Mouse (Mus musculus) kidney, adult 18-20 months (tissue): ENCODE data around the gene Gas1.
A peak's percentile ranks its signal among the peaks of the same experiment; 100 is the strongest.

Source experiments
- DNase-seq: peaks from one replicate; pipeline ENCODE4 v3.0.0; 2021

Gas1 gene

GRCm38 (mm10) chr13:60172366-60173017 is 4.7 kb downstream of the Gas1 start:
- DNase-seq, result peak; percentile 11

DNA sequence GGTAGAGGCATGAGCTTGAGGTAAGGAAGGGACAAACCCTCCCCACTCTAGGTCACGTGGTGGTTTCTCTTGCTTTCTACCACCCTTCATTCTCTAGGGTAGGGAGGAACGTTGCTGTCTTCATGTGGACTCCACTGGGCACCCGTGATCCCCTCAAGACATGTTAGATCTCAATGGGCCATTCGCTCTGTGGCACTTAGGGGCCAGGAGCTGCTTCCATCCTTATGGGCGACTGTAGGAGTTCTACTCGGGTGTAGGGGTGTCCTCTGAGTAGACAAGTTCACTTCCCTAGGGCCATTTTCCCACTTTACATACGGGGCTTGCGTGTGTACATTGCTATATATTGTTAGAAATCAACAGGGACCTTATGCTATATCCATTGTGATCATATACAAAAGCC is 5.4 kb downstream of the Gas1 start:
- no peak for DNase-seq

DNA sequence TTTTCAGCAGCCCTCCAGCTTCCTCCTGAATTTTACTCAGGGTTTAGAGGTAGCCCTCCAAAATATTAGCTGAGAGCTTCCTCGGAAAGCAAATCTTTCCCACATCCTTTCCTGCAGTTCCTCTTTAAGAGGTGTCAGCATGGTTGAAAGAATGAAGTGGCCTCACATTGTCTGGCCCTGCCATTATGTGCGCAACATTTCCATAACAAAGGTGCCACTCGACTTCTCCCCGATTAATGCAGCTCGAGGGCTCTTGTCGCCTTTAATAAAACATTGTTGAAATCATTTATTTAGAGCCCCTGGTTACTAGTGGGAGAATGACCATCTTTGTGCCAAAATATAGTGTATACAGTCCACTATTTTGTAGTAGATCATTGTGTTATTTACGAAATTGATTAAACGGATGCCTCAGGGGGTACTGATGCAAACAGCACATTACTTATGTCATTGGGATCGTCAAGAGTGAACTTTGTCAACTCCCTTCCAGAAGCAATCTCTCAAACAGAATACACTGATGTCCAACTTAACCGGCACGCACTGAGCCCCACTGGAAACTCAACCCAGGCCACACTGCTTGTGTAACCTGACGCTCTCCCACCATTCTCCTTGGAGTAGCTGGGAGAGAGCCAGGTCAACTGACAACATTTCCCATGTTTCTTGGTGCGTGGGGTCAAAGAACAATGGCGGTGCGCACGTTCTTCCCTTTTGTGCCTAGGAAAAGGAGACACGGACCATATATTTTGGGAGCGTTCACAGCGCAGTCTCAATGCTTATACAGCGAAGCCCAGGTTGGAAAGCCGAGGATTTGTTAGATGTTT is 6.1 kb downstream of the Gas1 start:
- DNase-seq, result no peak

GRCm38 (mm10) chr13:60169026-60169425 is 8.1 kb downstream of the Gas1 start:
- no peak for DNase-seq

- DNase-seq, result no peak
Measured at GRCm38 (mm10) chr13:60156294-60157126, 20.7 kb downstream of the Gas1 start.

DNA sequence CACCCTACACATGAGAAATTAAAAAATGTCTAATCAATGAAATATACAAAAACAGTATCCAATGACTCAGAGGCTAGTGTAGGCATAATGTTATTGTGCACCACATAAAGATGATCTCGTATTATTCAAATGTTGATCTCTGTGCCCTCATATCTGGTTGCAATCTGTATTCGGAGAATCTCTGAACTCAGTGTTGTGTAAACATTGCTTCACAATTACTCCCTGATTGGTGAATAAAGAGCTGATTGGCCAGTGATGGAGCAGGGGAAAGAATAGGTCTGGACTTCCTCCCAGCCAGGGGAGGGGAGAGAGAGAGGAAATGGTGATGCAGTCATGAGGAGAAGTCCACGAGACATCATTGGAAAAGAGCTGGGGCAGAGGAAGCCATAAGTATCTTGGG is 23.0 kb downstream of the Gas1 start:
- DNase-seq, result no peak

- DNase-seq, result no peak
Measured at GRCm38 (mm10) chr13:60148235-60148634, 28.9 kb downstream of the Gas1 start.

DNA sequence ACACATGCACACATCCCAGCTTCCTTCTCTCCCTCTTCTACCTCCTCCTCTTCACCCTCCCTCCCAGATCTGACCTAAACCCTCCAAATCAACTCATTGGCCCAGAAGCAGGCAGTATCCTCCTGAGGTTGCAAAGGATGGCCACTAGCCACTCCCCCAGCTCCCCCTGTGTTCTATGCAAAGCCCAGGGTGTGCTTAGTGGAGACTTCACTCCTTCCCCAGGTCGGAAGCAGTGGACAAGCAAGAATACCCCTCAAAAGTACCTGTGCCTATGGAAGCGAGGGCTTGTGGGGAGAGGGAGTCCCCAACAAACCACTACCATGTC is 29.3 kb downstream of the Gas1 start:
- no peak for DNase-seq

- peak; percentile 18 for DNase-seq
Measured at GRCm38 (mm10) chr13:60146994-60147856, 29.9 kb downstream of the Gas1 start.

- no peak for DNase-seq
Measured at GRCm38 (mm10) chr13:60146231-60146630, 30.9 kb downstream of the Gas1 start.

DNA sequence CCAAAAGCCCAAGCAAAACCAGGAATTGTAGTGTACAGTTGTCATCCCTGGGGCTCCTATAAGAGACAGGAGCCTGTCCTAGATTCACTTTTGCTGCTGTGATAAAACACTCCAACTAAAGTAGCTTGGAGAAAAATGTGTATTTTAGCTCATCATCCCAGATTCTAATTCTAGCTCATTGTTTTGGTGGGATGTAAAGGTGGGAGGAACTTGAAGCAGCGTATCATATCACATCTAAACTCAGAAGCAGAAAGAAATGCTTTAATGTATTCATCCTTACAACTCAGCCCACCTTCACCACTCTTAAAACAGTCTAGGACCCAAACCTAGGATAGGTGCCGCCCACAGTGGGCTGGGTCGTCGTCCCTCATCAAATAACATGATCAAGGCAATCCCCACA is 40.2 kb downstream of the Gas1 start:
- DNase-seq, result no peak

DNA sequence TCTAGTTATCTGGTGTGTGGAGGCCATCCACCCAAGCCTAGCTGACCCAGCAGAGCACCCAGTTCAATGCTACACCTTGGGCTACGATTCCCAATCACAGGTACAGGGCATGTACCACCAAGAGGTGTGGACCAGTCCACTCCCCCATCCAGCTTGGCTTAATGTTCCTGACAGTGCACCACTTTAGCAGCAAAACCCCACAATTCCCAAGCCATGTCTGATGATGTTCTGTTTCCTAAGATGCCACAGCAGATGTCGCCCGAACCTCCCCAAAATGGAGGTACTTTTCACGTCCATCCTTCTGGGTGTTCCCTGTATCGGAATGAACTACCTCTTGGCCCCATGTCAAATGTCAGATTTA is 42.7 kb downstream of the Gas1 start:
- DNase-seq, result no peak

DNA sequence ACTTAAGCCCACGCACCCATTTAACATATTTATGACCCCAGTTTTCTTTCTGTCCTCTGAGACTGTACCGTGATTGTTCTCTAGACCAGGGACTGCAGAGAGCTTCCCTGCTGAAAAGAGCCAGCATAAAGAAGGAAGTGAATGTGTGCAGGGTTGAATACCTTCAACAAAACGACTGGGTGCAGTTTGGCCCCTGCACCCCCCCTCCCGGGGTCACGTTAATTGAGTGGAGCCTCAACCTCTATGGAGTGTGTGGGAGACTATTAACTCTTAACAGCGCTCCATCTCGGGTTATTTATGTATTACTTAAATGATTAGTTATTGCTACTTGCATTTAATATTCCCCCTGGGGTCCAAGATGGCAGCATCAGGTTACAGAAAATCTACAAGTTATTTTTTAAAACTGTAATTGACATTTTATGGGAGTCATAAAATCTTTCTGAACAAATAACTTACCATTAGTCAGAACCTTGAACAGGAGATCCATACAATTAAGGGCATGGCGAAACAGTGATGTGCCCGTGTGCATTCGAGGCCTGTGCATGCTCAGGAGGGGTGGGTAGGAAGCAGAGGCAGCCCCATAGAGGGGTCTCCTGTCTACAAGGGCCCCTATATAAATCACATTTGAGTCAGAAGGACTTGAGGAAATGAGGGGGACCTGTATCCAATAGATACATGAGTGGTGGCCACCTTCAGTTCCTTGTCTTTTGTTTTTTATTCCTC is 43.3 kb downstream of the Gas1 start:
- DNase-seq, result no peak

GRCm38 (mm10) chr13:60131771-60132170 is 45.4 kb downstream of the Gas1 start:
- DNase-seq, result no peak

DNA sequence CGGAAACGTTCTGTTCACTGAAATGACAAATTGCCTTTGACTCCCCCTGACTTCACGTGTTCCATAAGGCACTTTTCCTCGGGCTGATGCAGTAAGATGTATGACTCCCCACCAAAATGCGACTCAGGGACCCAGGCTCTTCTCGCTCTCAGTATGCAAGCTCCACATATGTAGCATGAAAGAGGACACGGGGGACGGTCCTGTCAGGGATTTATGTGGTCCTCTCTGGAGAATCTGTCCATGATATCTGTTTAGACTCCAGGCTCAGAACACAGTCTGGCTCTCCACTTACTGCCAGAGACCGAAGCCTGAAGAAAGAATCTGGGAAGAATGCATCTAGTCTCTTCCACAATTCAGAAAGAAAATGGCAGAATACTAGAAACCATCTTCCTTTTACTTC is 47.6 kb downstream of the Gas1 start:
- no peak for DNase-seq

DNA sequence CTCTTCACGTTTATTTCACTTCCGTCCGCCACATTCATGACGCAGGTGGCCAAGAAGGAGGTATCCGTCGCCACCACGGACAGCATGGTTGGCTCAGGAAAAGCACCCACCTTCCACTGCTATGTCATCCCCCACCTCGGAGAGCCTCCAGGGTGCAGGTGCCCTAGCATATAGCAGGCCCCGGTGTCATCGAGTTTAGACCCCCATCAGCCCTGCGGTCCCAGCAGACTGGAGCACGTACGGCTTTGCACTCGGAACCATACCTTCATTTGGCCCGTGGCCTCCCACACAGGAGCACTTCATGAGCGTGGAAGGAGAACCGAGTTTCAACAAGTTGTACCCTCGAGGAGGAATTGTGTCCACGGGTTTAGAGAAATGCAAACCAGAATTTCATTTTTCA is 50.8 kb downstream of the Gas1 start:
- DNase-seq, result no peak

GRCm38 (mm10) chr13:60125501-60126305 is 51.5 kb downstream of the Gas1 start:
- no peak for DNase-seq

DNA sequence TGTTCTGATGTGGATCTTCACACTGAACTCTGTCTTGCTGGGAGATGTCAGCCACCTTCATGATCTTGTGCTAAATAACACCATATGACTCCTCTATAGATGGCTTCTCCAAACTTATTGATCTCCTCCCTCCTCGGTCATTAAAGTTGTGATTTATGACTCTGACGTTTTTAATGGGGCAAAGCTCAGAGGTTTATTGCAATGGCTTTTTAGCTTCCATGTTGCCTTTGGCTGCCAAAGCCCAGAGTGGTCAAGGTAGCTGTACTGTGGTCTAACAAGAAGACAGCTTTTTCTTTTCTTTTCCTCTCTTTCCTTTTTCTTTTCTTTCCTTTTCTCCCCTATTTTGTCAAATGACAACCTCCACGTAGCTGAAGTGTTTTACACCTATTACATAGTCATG is 52.1 kb downstream of the Gas1 start:
- no peak for DNase-seq

DNA sequence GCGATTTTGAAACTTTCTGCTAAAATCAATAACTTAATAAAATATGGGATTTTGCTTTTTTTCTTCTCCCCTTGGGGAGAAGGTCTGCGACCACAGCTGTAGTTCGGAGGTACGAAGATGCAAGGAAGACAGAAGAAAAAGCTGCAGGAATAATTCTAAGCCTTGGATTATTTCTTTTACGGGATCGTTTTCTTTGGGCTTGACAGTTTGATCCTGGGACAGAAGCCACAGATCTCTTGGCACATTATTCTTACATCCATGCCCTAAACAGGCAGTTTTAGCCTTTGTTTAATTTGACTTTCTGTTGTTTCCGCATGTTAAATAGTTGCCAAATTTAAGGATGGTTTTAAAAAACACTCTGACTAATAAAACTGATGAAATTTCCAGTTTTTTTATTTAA is 52.7 kb downstream of the Gas1 start:
- DNase-seq, result no peak
